Mouse (Mus musculus) lung, adult 2 months (tissue): ENCODE measurements around the gene Atg13. TPM values are rescaled to one million over a fixed set of nuclear protein-coding genes. Genes with fewer than 3 reads are reported as not detected.

Experiments
- DNase-seq: peaks from one replicate; pipeline ENCODE4 v3.0.0; 2022
- H3K4me1 ChIP-seq: fragments of 200-500 bp; 2 replicates; pipeline ENCODE4 v1.6.1; 2011; ENCODE audit warnings: low read length; ENCODE audit not compliant: control insufficient read depth, insufficient read depth
- H3K4me3 ChIP-seq: fragments of 200-500 bp; replicated peaks from 2 replicates; pipeline ENCODE3; 2011; ENCODE audit warnings: low read depth, mild to moderate bottlenecking, control low read depth, low read length; ENCODE audit errors: extremely low read depth
- CTCF ChIP-seq: fragments of 200-500 bp; IDR thresholded peaks from 2 replicates; pipeline ENCODE4 v1.5.1; 2011; ENCODE audit warnings: mild to moderate bottlenecking, low read length, control low read depth; ENCODE audit not compliant: insufficient read depth
- POLR2A ChIP-seq: fragments of 200-500 bp; IDR thresholded peaks from 2 replicates; pipeline ENCODE4 v1.6.1; 2011; ENCODE audit warnings: low read depth, mild to moderate bottlenecking, control low read depth, low read length, borderline replicate concordance; ENCODE audit errors: extremely low read depth
- WGBS: fragments of 180-500 bp; shearing (Covaris S2); methylation state at CpG from one replicate; pipeline ENCODE4 v1.1.7; 2018; 5-methylcytosine and 5-hydroxymethylcytosine counted together
- polyA plus RNA-seq: library from polyadenylated mRNA; depleted of rRNA; stranded (reverse); fragments of >200 nt; gene quantifications from 2 replicates; pipeline ENCODE4 v1.2.3, GENCODE M21; 2012

The Atg13 gene
- polyA plus RNA-seq, 1 experiment, result 40.4 TPM

- TF ChIP-seq CTCF (no peak), POLR2A (no peak)
- DNase-seq, result no peak
- Histone ChIP-seq H3K4me1 (no peaks in the 10 kb centered on the region; the same call in none of the 2 replicates), H3K4me3 (no peak overlapping the region)
- WGBS, result 67% methylated on average over 10 of the region's 10 CpGs
Measured at GRCm38 (mm10) chr2:91695436-91696224, 14.7 kb downstream of the Atg13 start.

DNA sequence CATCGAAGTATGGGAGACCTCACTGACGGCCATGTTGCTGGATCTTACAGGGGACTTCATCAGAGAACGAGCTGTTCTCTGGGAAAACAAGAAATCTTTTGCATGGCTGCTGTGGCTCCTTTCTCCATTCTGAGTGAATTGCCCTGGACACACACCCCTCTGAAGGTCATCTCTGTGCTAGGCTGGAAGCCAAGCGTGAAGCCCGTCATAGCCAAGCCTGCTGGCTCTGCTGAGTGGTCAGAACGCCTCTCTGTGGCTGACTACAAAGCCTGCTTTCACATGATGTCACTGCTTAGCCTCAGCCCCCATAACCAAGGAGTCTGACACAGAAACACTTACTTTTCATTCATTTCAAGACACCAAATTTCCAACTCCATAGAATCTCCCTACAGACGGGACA lies 20.9 kb downstream of the Atg13 start:
- H3K4me1 ChIP-seq, result no peaks in the 10 kb centered on the region
- no peak overlapping the region for H3K4me3 ChIP-seq
- 85% methylated on average over 7 of the region's 7 CpGs for WGBS
- TF ChIP-seq CTCF (no peak), POLR2A (no peak)
- no peak for DNase-seq

GRCm38 (mm10) chr2:91683919-91684318 lies 26.5 kb downstream of the Atg13 start:
- peak; percentile 38 for DNase-seq
- no peaks in the 10 kb centered on the region; the same call in 1 of the 2 replicates for H3K4me1 ChIP-seq
- no peak overlapping the region for H3K4me3 ChIP-seq
- TF ChIP-seq POLR2A (0 out of 2 replicates have a peak, but pooled peaks have one; percentile 4), CTCF (no peak)
- 68% methylated on average over 8 of the region's 8 CpGs for WGBS

DNA sequence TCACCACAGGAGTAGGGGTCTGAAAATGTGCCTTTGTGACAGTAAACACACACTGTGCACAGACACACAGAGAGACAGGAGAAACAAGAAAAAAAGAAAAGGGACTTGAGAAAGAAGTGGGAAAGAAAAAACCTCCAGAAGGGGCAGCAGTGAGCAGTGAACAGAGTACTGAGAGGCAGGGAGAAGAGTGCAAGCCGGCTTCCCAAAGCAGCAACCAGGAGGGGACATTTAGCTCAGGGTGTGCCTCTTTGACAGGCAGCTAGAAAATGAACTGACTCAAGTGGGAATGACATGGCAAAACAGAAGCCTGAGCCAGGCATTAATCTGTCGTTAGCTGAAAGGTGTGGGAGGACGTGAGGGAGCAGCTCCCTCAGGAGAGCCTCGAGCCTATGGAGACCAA lies 27.5 kb downstream of the Atg13 start:
- TF ChIP-seq POLR2A, result no peak
- peak; percentile 33; the same call in 1 of the 2 replicates for TF ChIP-seq CTCF
- DNase-seq, result peak; percentile 27
- H3K4me3 ChIP-seq, result no peak overlapping the region

GRCm38 (mm10) chr2:91676961-91677360 lies 33.4 kb downstream of the Atg13 start:
- Histone ChIP-seq H3K4me3 (no peak overlapping the region), H3K4me1 (no peaks in the 10 kb centered on the region)
- no peak for DNase-seq
- TF ChIP-seq CTCF, result no peak
- no peak for TF ChIP-seq POLR2A

More for the DNA sequence above, 27.5 kb downstream of the Atg13 start:
- 49% methylated on average over 4 of the region's 4 CpGs for WGBS
- no peaks in the 10 kb centered on the region; the same call in 1 of the 2 replicates for H3K4me1 ChIP-seq

- Histone ChIP-seq H3K4me1 (no peaks in the 10 kb centered on the region), H3K4me3 (no peak overlapping the region)
- TF ChIP-seq POLR2A, result no peak
- TF ChIP-seq CTCF, result no peak
- 71% methylated on average over 2 of the region's 2 CpGs for WGBS
- DNase-seq, result no peak
Measured at GRCm38 (mm10) chr2:91676420-91676819, 34.0 kb downstream of the Atg13 start.

GRCm38 (mm10) chr2:91674895-91675294 lies 35.5 kb downstream of the Atg13 start:
- WGBS, result 85% methylated on average over 5 of the region's 5 CpGs
- no peak for TF ChIP-seq POLR2A
- no peak for TF ChIP-seq CTCF
- no peak for DNase-seq
- H3K4me3 ChIP-seq, result no peak overlapping the region
- no peaks in the 10 kb centered on the region for H3K4me1 ChIP-seq

DNA sequence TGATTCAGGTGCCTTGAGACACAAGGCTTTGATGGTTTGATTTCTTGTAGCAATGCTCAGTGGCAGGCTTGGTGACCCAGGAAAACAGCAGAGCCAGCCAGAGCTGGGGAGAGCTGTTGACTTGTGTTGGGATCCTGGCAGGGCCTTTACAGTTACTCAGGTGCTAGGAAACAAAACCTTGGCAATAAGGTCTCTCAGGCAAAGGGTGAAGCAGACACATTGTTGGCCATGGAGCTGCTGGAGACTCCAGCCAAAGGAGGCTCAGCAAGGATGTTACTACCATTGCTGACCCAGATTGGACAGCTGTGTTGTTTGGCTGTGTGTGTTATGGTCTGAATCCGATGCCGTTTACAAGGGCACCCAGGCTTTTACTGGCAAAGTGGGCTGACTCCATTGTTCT lies 36.8 kb downstream of the Atg13 start:
- no peak overlapping the region for H3K4me3 ChIP-seq
- H3K4me1 ChIP-seq, result no peaks in the 10 kb centered on the region
- 69% methylated on average over 2 of the region's 2 CpGs for WGBS
- no peak for TF ChIP-seq POLR2A
- TF ChIP-seq CTCF, result no peak
- no peak for DNase-seq

GRCm38 (mm10) chr2:91670038-91670437 lies 40.3 kb downstream of the Atg13 start:
- TF ChIP-seq POLR2A (no peak), CTCF (no peak)
- H3K4me3 ChIP-seq, result no peak overlapping the region
- H3K4me1 ChIP-seq, result no peaks in the 10 kb centered on the region
- WGBS, result 78% methylated on average over 6 of the region's 6 CpGs
- no peak for DNase-seq

GRCm38 (mm10) chr2:91669326-91669725 lies 41.0 kb downstream of the Atg13 start:
- DNase-seq, result no peak
- WGBS, result 90% methylated on average over 8 of the region's 8 CpGs
- TF ChIP-seq CTCF (no peak), POLR2A (no peak)
- Histone ChIP-seq H3K4me1 (no peaks in the 10 kb centered on the region), H3K4me3 (no peak overlapping the region)

GRCm38 (mm10) chr2:91667747-91668146 lies 42.6 kb downstream of the Atg13 start:
- TF ChIP-seq POLR2A (no peak), CTCF (no peak)
- Histone ChIP-seq H3K4me3 (no peak overlapping the region), H3K4me1 (no peaks in the 10 kb centered on the region)
- 70% methylated on average over 2 of the region's 2 CpGs for WGBS
- DNase-seq, result no peak
